Mouse (Mus musculus): ENCODE measurements around the gene Amz2.

The Amz2 gene

GRCm38 (mm10) chr11:109494890-109495770, 69.4 kb downstream of the Amz2 start:
- 81% methylated on average over 24 of the region's 24 CpGs for WGBS

- 66% methylated on average over 14 of the region's 14 CpGs for WGBS
Observed at GRCm38 (mm10) chr11:109495771-109496474, 70.2 kb downstream of the Amz2 start.

GRCm38 (mm10) chr11:109496475-109496993, 70.8 kb downstream of the Amz2 start:
- 70% methylated on average over 7 of the region's 7 CpGs for WGBS

GRCm38 (mm10) chr11:109496996-109497714, 71.4 kb downstream of the Amz2 start:
- WGBS, result 67% methylated on average over 6 of the region's 6 CpGs

- 68% methylated on average over 9 of the region's 9 CpGs for WGBS
Observed at GRCm38 (mm10) chr11:109497990-109498389, 72.2 kb downstream of the Amz2 start.

GRCm38 (mm10) chr11:109500206-109500605, 74.5 kb downstream of the Amz2 start:
- 64% methylated on average over 5 of the region's 5 CpGs for WGBS
